Mouse (Mus musculus) cortical plate, adult 2 months (tissue): ENCODE measurements at regions not wholly inside any gene's neighbourhood (a gene's known extent, or its start where the extent isn't known, plus 50 kb on each side); places are given as distances from the start of the nearest gene placed in this dataset.

ENCODE experiments used
- CTCF ChIP-seq: fragments of 200-500 bp; IDR thresholded peaks from 2 replicates; pipeline ENCODE4 v1.5.1; 2011; ENCODE audit warnings: mild to moderate bottlenecking, control low read depth, low read length; ENCODE audit not compliant: insufficient read depth; ENCODE audit errors: extremely low read depth
- POLR2A ChIP-seq: fragments of 200-500 bp; IDR thresholded peaks from 2 replicates; pipeline ENCODE4 v1.6.1; 2011; ENCODE audit warnings: mild to moderate bottlenecking, low read length, control low read depth; ENCODE audit not compliant: insufficient read depth; ENCODE audit errors: extremely low read depth

DNA sequence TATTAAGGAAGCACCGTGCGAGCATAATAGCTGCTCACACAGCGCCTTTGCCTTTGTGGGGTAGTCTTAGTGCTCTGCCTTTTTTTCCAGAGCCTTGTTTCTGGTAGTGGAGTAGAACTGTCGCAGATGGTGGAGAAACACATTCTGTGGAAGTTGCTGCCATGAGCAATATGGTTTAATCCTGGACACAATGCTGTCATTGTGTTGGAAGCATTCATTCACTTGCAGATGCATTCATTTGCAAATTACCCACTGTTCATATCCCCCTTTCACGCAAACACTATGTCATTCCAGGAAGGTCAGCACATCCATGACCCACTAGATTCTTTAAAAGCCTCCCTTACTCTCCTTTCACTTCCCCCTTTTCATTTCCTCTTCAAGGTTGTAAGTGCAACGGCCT is 219.7 kb upstream of the Cdh6 start:
- TF ChIP-seq POLR2A (no peak), CTCF (no peak)
